Mouse (Mus musculus): ENCODE data around the gene Asb16.
"Not testable (repeated sequence)": the region's sequence is repeated elsewhere in the genome, so short reads cannot be mapped to it uniquely, and the experiment has no call there.

Gene Asb16

GRCm38 (mm10) chr11:102241874-102242273 is 26.7 kb upstream of the Asb16 start:
- no peak for DNase-seq (ENCODE audit: low read depth, low spot score)

DNA sequence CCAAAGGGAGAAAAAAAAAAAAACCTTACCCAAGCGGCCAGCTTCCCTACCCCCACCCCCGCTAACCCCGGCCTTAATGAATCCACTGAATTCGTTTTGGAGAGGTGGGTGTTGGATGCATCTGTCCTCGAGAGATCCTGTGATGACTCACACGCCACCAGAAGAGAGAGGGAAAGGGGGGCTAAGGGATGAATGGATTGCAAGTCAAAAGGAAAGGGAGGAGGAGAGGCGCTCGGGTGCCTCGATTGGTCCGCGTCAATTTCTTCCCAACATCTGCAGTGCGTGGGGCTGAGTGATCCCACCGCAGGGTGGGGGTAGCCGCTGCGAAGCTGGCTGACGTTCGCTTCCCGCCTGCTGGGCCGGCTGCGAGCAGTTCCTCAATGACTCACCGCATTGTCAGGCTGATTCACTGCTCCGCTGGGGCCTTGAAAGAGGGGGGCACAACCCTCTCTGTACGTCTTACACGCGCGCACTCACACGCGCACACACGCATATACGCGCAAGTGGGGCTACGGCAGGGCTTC is 23.6 kb upstream of the Asb16 start:
- peak; percentile 56 for DNase-seq (ENCODE audit: low read depth, low spot score)

DNA sequence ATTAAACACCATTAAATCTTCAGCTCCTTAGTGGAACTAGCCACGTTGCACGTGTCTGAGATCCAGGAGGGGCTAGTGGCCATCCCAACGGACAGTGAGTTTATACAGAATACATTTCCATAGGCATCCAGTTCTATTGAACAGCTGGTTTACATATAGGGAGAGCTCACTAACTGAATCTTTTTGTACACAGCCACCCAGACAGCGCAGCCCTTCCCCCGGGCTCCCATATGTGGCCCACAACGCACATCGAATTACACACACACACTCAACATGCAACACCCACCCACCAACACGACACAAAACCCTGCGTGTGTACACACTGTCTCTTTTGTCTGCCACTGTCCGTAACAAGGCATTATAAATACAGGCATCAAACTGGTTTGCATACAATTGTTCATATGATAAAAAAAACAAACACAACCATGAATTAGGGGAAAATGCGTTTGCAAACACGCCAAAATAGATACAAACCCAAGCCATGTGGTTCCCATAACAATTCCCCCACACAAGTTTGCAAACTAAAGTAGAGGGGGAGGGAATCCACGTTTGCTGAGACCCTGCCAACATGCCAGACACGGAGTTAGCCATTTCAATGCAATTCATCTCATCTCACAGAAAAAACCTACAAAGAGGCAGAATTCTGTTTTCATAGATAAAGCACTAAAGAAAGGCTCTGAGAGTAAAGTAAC is 22.8 kb upstream of the Asb16 start:
- no peak for DNase-seq (ENCODE audit: low read depth, low spot score)

- DNase-seq (ENCODE audit: low read depth, low spot score), result no peak
Observed at GRCm38 (mm10) chr11:102246273-102246635, 22.3 kb upstream of the Asb16 start.

DNA sequence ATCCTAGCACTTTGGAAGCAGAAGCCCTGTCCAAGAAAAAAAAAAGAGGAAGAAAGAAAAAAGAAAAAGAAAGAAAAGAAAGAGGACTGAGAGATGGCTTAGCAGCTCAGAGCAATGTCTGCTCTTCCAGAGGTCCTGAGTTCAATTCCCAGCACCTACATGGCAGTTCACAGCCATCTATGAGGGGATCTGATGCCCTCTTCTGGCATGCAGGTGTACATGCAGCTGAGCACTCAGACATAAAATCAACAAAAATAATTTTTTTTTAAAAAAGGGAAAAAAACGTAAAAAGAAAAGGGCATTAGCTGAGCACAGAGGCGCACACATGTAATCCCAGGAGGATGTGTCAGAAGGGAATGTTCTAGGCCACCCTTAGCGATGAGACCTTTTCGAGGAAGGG is 21.7 kb upstream of the Asb16 start:
- no peak for DNase-seq (ENCODE audit: low read depth, low spot score)

DNA sequence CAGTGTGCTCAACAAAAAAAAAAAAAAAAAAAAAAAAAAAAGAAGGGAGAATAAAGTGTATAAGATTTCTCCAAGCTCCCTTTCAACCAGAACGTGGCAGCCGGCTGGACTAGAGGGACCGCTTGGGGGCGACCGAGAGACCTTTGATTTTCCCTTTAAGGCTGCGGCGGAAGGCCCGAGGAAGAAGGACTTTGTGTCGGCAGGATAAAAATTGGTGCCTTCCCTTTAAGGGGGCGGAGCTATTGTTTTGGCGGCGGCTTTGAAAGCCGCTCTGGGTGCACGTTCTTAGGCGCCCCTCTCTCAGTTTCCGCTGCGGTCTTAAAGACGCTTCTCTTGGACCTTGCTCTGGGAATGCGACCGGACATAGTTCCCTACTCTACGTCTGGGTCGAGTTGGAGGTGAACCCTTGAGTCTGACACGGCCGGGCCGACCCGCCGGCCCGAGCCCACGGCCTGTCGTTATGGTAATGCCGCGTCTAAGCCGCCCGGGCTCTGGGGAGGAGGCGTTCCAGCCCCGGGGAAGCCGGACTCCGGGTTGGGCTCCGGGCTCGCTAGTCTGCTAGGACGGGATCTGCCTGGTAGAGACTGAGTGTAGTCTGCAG is 19.8 kb upstream of the Asb16 start, which contains the start of gene BC030867:
TSS of gene BC030867 (plus strand) at position 253 of the 601 bp plus-strand sequence.
- DNase-seq (ENCODE audit: low read depth, low spot score), result peak; percentile 82

- DNase-seq (ENCODE audit: low read depth, low spot score), result no peak
Observed at GRCm38 (mm10) chr11:102249351-102250090, 19.0 kb upstream of the Asb16 start.

DNA sequence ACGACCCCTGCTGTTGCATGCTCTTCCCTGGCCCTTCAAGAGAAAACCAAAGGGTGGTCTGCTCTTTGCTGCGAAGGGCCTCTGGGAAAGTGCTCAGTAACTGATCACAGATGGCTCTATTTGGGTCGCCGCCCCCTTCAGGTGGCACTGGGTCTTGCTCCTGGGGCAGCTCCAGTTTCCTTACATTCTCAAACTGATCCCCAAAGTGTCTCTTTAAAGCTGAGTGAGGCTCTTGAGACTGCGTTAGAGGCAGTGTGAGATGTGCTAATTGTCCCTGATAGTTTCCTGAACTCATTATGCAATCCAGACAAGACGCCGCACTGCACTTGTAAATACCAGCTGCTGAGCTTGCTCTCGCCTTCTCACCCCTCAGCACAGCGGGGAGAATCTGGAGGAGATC is 11.0 kb upstream of the Asb16 start:
- DNase-seq (ENCODE audit: low read depth, low spot score), result no peak

DNA sequence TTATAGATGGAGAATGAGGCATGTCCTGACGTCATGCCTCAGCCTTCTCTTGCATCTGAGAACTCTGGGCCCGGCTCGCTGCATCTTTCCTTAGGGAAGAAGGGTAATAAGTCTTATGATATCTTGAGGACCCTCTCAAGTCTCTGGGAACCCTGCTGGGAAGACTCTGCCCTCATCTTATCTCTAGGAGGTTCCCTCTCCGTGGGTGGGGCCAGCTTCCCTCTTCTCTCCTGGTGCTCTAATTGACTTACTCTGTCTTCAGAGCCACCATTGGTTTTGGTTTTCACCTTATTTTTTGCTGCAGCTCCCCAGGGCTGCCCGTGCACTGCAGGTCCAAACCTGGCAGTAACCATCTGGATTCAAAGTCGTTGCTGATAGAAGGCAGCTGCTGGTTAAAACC is 10.4 kb upstream of the Asb16 start:
- DNase-seq (ENCODE audit: low read depth, low spot score), result no peak

GRCm38 (mm10) chr11:102258521-102258920 is 10.0 kb upstream of the Asb16 start:
- no peak for DNase-seq (ENCODE audit: low read depth, low spot score)

DNA sequence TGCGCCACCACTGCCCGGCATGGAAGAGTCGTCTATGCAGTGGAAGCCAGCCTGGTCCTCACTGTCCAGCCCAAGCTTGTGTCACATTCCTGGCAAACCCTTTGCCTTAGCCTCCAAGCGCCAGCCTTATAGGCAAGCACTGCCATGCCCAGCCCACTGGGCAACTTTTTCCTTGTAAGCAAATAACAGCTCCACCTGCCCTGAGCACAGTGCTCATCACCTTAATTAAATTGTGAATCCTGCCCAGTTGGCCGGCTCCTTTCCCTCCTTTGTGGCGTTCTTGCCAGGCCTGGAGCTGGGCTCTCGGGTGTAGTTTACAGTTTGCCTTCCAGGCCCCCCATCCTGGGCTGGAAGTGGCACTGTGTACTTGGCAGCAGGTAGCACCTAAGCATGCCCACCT is 5.3 kb upstream of the Asb16 start:
- DNase-seq (ENCODE audit: low read depth, low spot score), result no peak

- no peak for DNase-seq (ENCODE audit: low read depth, low spot score)
Observed at GRCm38 (mm10) chr11:102265816-102266215, 2.7 kb upstream of the Asb16 start.

- DNase-seq (ENCODE audit: low read depth, low spot score), result no peak
Observed at GRCm38 (mm10) chr11:102266631-102267355, 1.8 kb upstream of the Asb16 start.

DNA sequence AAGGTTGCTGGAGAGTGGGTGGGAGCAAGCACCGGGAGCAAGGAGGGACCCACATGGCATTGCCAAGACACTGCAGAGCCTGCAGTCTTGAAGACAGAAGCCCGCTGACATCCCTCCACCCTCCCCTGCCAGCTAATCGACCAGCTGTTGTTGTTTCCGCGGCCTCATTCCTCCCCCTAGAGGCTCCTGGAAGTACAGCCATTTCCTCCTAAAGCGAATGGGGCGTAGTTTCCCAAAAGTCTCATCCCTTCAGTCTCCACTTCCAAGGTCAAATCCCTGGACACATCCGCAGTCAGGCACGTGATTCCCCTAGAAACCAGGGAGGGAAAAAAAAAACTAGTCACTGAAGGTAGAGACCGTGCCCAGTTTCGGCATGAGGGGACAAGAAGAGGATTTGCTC is 1.1 kb upstream of the Asb16 start:
- DNase-seq (ENCODE audit: low read depth, low spot score), result peak; percentile 42

GRCm38 (mm10) chr11:102276411-102276915 is 7.9 kb downstream of the Asb16 start:
- DNase-seq (ENCODE audit: low read depth, low spot score), result no peak

DNA sequence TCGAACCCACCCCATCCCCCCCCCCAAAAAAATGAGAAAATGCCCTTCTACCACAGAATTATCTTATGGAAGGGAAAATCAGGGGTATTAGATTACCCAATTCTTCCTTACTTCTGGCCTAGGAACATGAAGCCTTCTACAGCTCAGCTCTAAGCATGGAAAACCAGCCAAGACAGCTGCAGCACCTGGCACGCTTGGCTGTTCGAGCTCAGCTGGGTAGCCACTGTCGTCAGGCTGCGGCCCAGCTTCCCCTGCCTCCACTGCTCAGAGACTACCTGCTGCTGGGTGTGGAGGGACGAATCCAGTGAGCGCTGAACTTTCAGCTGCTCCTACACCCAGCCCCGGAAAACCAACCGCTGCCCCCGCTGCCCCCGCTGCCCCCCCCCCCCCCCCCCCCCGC is 9.2 kb downstream of the Asb16 start:
- no peak for DNase-seq (ENCODE audit: low read depth, low spot score)

- no peak for DNase-seq (ENCODE audit: low read depth, low spot score)
Observed at GRCm38 (mm10) chr11:102279595-102279994, 11.1 kb downstream of the Asb16 start.

DNA sequence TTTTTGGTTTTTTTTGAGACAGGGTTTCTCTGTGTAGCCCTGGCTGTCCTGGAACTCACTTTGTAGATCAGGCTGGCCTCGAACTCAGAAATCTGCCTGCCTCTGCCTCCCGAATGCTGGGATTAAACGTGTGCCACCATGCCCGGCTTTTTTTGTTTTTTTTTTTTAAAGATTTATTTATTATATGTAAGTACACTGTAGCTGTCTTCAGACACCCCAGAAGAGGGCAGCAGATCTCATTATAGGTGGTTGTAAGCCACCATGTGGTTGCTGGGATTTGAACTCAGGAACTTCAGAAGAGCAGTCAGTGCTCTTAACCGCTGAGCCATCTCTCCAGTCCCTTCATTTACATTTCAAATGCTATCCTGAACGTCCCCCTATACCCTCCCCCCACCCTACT is 11.7 kb downstream of the Asb16 start:
- DNase-seq (ENCODE audit: low read depth, low spot score), result not testable (repeated sequence)

- no peak for DNase-seq (ENCODE audit: low read depth, low spot score)
Observed at GRCm38 (mm10) chr11:102283922-102284321, 15.4 kb downstream of the Asb16 start.

- DNase-seq (ENCODE audit: low read depth, low spot score), result peak; percentile 97
Observed at GRCm38 (mm10) chr11:102284501-102285094, 16.1 kb downstream of the Asb16 start, which contains the start of gene Tmub2. Tmub2 (plus strand) TSS chr11:102284931.
